Mouse (Mus musculus): ENCODE measurements around the gene Top2b. TPM values are rescaled to one million over a fixed set of nuclear protein-coding genes. Genes with fewer than 3 reads are reported as not detected.

Gene Top2b
- polyA plus RNA-seq, 1 experiment from 2014 or later: 46.5 TPM

Other genes with a start within 250 kb of the Top2b start
- 26.6 and 27.0 TPM in 2 replicates for gene Ngly1, start 115.9 kb upstream of the Top2b start, polyA plus RNA-seq (2014; fragmentation: Nextera tagmentation; extraction: Ambion mirVana)
- gene Oxsm, start 115.4 kb upstream of the Top2b start, polyA plus RNA-seq (2014; fragmentation: Nextera tagmentation; extraction: Ambion mirVana): 2.3 TPM in 2 replicates